Mouse (Mus musculus): ENCODE measurements at regions not wholly inside any gene's neighbourhood (a gene's known extent, or its start where the extent isn't known, plus 50 kb on each side); places are given as distances from the start of the nearest gene placed in this dataset.

GRCm38 (mm10) chr7:138679575-138679974, 166.3 kb upstream of the Ppp2r2d start:
- Histone ChIP-seq H3K4me1 (replicated peaks; ENCODE audit: control insufficient read depth, insufficient read depth, low read length) (no peaks in the 10 kb centered on the region), H3K36me3 (ENCODE audit: control insufficient read depth, insufficient read depth) (no peaks in the 10 kb centered on the region), H3K9ac (ENCODE audit: low read depth, low read length) (no peak overlapping the region), H3K27me3 (replicated peaks; ENCODE audit: control insufficient read depth, insufficient read depth, low read length) (no peaks in the 10 kb centered on the region), H3K4me2 (replicated peaks; ENCODE audit: low read depth) (no peak overlapping the region), H3K9me3 (ENCODE audit: control insufficient read depth) (no peaks in the 10 kb centered on the region), H3K4me3 (ENCODE audit: low read depth, low read length) (no peak overlapping the region), H3K27ac (ENCODE audit: low read depth, low read length) (no peak overlapping the region)
- ATAC-seq, result no peak
- 63% methylated on average over 2 of the region's 2 CpGs for WGBS
- no peak for TF ChIP-seq CTCF (IDR thresholded peaks at IDR 0.05; ENCODE audit: low read depth)

GRCm38 (mm10) chr7:138672959-138673358, 172.9 kb upstream of the Ppp2r2d start:
- Histone ChIP-seq H3K4me1 (replicated peaks; ENCODE audit: control insufficient read depth, insufficient read depth, low read length) (no peaks in the 10 kb centered on the region), H3K27me3 (replicated peaks; ENCODE audit: control insufficient read depth, insufficient read depth, low read length) (no peaks in the 10 kb centered on the region), H3K4me3 (ENCODE audit: low read depth, low read length) (no peak overlapping the region), H3K9ac (ENCODE audit: low read depth, low read length) (no peak overlapping the region), H3K36me3 (ENCODE audit: control insufficient read depth, insufficient read depth) (no peaks in the 10 kb centered on the region), H3K27ac (ENCODE audit: low read depth, low read length) (no peak overlapping the region), H3K4me2 (replicated peaks; ENCODE audit: low read depth) (no peak overlapping the region), H3K9me3 (ENCODE audit: control insufficient read depth) (no peaks in the 10 kb centered on the region)
- WGBS, result 32% methylated on average over 1 of the region's 1 CpGs
- no peak for TF ChIP-seq CTCF (IDR thresholded peaks at IDR 0.05; ENCODE audit: low read depth)
- ATAC-seq, result no peak

- H3K4me3 ChIP-seq (ENCODE audit: low read depth, low read length), result no peak overlapping the region
- H3K27ac ChIP-seq (ENCODE audit: low read depth, low read length), result no peak overlapping the region
- no peak overlapping the region for H3K4me2 ChIP-seq (replicated peaks; ENCODE audit: low read depth)
- WGBS, result 45% methylated on average over 4 of the region's 4 CpGs
- H3K4me1 ChIP-seq (replicated peaks; ENCODE audit: control insufficient read depth, insufficient read depth, low read length), result no peaks in the 10 kb centered on the region
- 0 out of 2 replicates have a peak, but pooled peaks have one; percentile 33 for ATAC-seq
- H3K36me3 ChIP-seq (ENCODE audit: control insufficient read depth, insufficient read depth), result no peaks in the 10 kb centered on the region
- H3K27me3 ChIP-seq (replicated peaks; ENCODE audit: control insufficient read depth, insufficient read depth, low read length), result no peaks in the 10 kb centered on the region
- TF ChIP-seq CTCF (IDR thresholded peaks at IDR 0.05; ENCODE audit: low read depth), result no peak
- no peaks in the 10 kb centered on the region for H3K9me3 ChIP-seq (ENCODE audit: control insufficient read depth)
- no peak overlapping the region for H3K9ac ChIP-seq (ENCODE audit: low read depth, low read length)
These were observed 177.5 kb upstream of the Ppp2r2d start for GRCm38 (mm10) chr7:138668337-138668736.

GRCm38 (mm10) chr7:138660124-138660523, 185.8 kb upstream of the Ppp2r2d start:
- Histone ChIP-seq H3K4me2 (replicated peaks; ENCODE audit: low read depth) (no peak overlapping the region), H3K27ac (ENCODE audit: low read depth, low read length) (no peak overlapping the region), H3K27me3 (replicated peaks; ENCODE audit: control insufficient read depth, insufficient read depth, low read length) (no peaks in the 10 kb centered on the region), H3K4me3 (ENCODE audit: low read depth, low read length) (no peak overlapping the region), H3K9ac (ENCODE audit: low read depth, low read length) (no peak overlapping the region), H3K9me3 (ENCODE audit: control insufficient read depth) (no peaks in the 10 kb centered on the region), H3K36me3 (ENCODE audit: control insufficient read depth, insufficient read depth) (no peaks in the 10 kb centered on the region), H3K4me1 (replicated peaks; ENCODE audit: control insufficient read depth, insufficient read depth, low read length) (no peaks in the 10 kb centered on the region)
- no peak for ATAC-seq
- TF ChIP-seq CTCF (IDR thresholded peaks at IDR 0.05; ENCODE audit: low read depth), result no peak
- 84% methylated on average over 4 of the region's 4 CpGs for WGBS

GRCm38 (mm10) chr7:138657521-138657920, 188.4 kb upstream of the Ppp2r2d start:
- no peak for ATAC-seq
- WGBS, result 76% methylated on average over 4 of the region's 4 CpGs
- Histone ChIP-seq H3K4me2 (replicated peaks; ENCODE audit: low read depth) (no peak overlapping the region), H3K9me3 (ENCODE audit: control insufficient read depth) (no peaks in the 10 kb centered on the region), H3K4me1 (replicated peaks; ENCODE audit: control insufficient read depth, insufficient read depth, low read length) (no peaks in the 10 kb centered on the region), H3K27me3 (replicated peaks; ENCODE audit: control insufficient read depth, insufficient read depth, low read length) (no peaks in the 10 kb centered on the region), H3K36me3 (ENCODE audit: control insufficient read depth, insufficient read depth) (no peaks in the 10 kb centered on the region), H3K27ac (ENCODE audit: low read depth, low read length) (no peak overlapping the region), H3K4me3 (ENCODE audit: low read depth, low read length) (no peak overlapping the region), H3K9ac (ENCODE audit: low read depth, low read length) (no peak overlapping the region)
- TF ChIP-seq CTCF (IDR thresholded peaks at IDR 0.05; ENCODE audit: low read depth), result no peak

- no peak overlapping the region for H3K27ac ChIP-seq (ENCODE audit: low read depth, low read length)
- H3K36me3 ChIP-seq (ENCODE audit: control insufficient read depth, insufficient read depth), result no peaks in the 10 kb centered on the region
- no peaks in the 10 kb centered on the region for H3K27me3 ChIP-seq (replicated peaks; ENCODE audit: control insufficient read depth, insufficient read depth, low read length)
- H3K4me2 ChIP-seq (replicated peaks; ENCODE audit: low read depth), result no peak overlapping the region
- TF ChIP-seq CTCF (IDR thresholded peaks at IDR 0.05; ENCODE audit: low read depth), result no peak
- no peaks in the 10 kb centered on the region for H3K4me1 ChIP-seq (replicated peaks; ENCODE audit: control insufficient read depth, insufficient read depth, low read length)
- H3K9ac ChIP-seq (ENCODE audit: low read depth, low read length), result no peak overlapping the region
- no peak for ATAC-seq
- no peak overlapping the region for H3K4me3 ChIP-seq (ENCODE audit: low read depth, low read length)
- no peaks in the 10 kb centered on the region for H3K9me3 ChIP-seq (ENCODE audit: control insufficient read depth)
- 82% methylated on average over 2 of the region's 2 CpGs for WGBS
These were observed 188.8 kb upstream of the Ppp2r2d start for GRCm38 (mm10) chr7:138657076-138657475.

GRCm38 (mm10) chr7:138655940-138656339, 189.9 kb upstream of the Ppp2r2d start:
- Histone ChIP-seq H3K4me2 (replicated peaks; ENCODE audit: low read depth) (no peak overlapping the region), H3K36me3 (ENCODE audit: control insufficient read depth, insufficient read depth) (no peaks in the 10 kb centered on the region), H3K4me3 (ENCODE audit: low read depth, low read length) (no peak overlapping the region), H3K27me3 (replicated peaks; ENCODE audit: control insufficient read depth, insufficient read depth, low read length) (no peaks in the 10 kb centered on the region), H3K9me3 (ENCODE audit: control insufficient read depth) (no peaks in the 10 kb centered on the region), H3K9ac (ENCODE audit: low read depth, low read length) (no peak overlapping the region), H3K4me1 (replicated peaks; ENCODE audit: control insufficient read depth, insufficient read depth, low read length) (no peaks in the 10 kb centered on the region), H3K27ac (ENCODE audit: low read depth, low read length) (no peak overlapping the region)
- 69% methylated on average over 3 of the region's 3 CpGs for WGBS
- ATAC-seq, result no peak
- no peak for TF ChIP-seq CTCF (IDR thresholded peaks at IDR 0.05; ENCODE audit: low read depth)
